Comparison of ENCODE assay signal across 8 mouse cellular contexts in genomic region chrX:135652173-135652772, GRCm38 (mm10). TPM values are rescaled to one million over a fixed set of nuclear protein-coding genes. Genes with fewer than 3 reads are reported as not detected.
DNase-seq lines count a peak whose midpoint lies in the region; ATAC-seq and TF ChIP-seq lines count a peak whose summit lies in the region.
"Had no signal": no experiment of that assay in that cellular context is flagged by ENCODE, and none has a peak within 500 bp of the region (broad histone marks: within the 10 kb centered on the region; RNA-seq: fewer than 3 reads in every experiment).

No protein-coding gene starts in this region.

- no peaks in the 10 kb centered on the region for H3K27me3 ChIP-seq in liver, embryonic 14.5 days (ENCODE audit: control insufficient read depth, insufficient read depth, low read length)

- H3K9me3 ChIP-seq in liver, embryonic 14.5 days (ENCODE audit: control insufficient read depth, low read length): no peaks in the 10 kb centered on the region

- no peaks in the 10 kb centered on the region for H3K36me3 ChIP-seq in liver, embryonic 14.5 days (replicated peaks; ENCODE audit: control insufficient read depth, insufficient read depth, low read depth)

- 43% methylated on average over 9 of the region's 9 CpGs for WGBS in liver, embryonic 14.5 days (ENCODE audit: insufficient replicate concordance)

- peak; percentile 46 for DNase-seq in layer of hippocampus, adult 11-12 months (ENCODE audit: low spot score)
- DNase-seq in layer of hippocampus, postnatal 25 days (ENCODE audit: extremely low spot score in 1 of 2, low spot score in 1 of 2): no peak
- peak; percentile 12 for DNase-seq in MEL-GATA-1-ER (ENCODE audit: extremely low read depth, low read depth)
- peak; percentile 70 for DNase-seq in brain, embryonic 14.5 days (ENCODE audit: low read depth)
- DNase-seq in liver, embryonic 14.5 days (ENCODE audit: low read depth in 3 of 3, low spot score in 3 of 3): no peak
- peak; percentile 4 for DNase-seq in thymus, postnatal 25 days

- H3K4me1 ChIP-seq in liver, embryonic 14.5 days (replicated peaks; ENCODE audit: control insufficient read depth in 2 of 2, insufficient read depth in 2 of 2, low read length in 1 of 2): no peaks in the 10 kb centered on the region

- no peak overlapping the region for H3K9ac ChIP-seq in liver, embryonic 14.5 days (replicated peaks)

- no peak for TF ChIP-seq POLR2A in brain, embryonic 14.5 days (IDR thresholded peaks at IDR 0.05; ENCODE audit: borderline replicate concordance, extremely low read depth, insufficient read depth, insufficient read length, poor library complexity, severe bottlenecking)

- TF ChIP-seq EP300 in liver, embryonic 14.5 days (IDR thresholded peaks at IDR 0.05; ENCODE audit: low read depth): no peak

- ATAC-seq in granulocyte monocyte progenitor cell, adult 5-6 weeks (replicated peaks; ENCODE audit: poor library complexity, severe bottlenecking): peak; percentile 48
- ATAC-seq in liver, embryonic 14.5 days (ENCODE audit: insufficient read depth): no peak

- H3K4me2 ChIP-seq in liver, embryonic 14.5 days (ENCODE audit: low read depth): no peak overlapping the region

- H3K4me3 ChIP-seq in liver, embryonic 14.5 days (ENCODE audit: insufficient read depth in 1 of 2, low read depth in 2 of 2, low read length in 2 of 2): no peak overlapping the region

- no peak for TF ChIP-seq CTCF in brain, embryonic 14.5 days (IDR thresholded peaks at IDR 0.05; ENCODE audit: borderline replicate concordance, extremely low read depth, insufficient read depth, insufficient read length)
- peak; percentile 28; the same call in 1 of the 2 replicates for TF ChIP-seq CTCF in liver, embryonic 14.5 days (IDR thresholded peaks at IDR 0.05; ENCODE audit: low read depth)

- H3K27ac ChIP-seq in liver, embryonic 14.5 days: no peak overlapping the region
- H3K27ac ChIP-seq: macrophage had no signal

RNA-seq across cellular contexts. Expression of gene Prame, which starts 24.8 kb away (rescaled TPM):
- total RNA-seq in layer of hippocampus, postnatal 25 days (2021): not detected
- not detected in 2 replicates for polyA plus RNA-seq in brain, embryonic 14.5 days (2012; rRNA removed)
- total RNA-seq in granulocyte monocyte progenitor cell, adult 5-6 weeks (2014; fragmentation: Nextera tagmentation): 0.53 TPM in 1 of 2 replicates, not detected in the other
- not detected in 2 replicates for total RNA-seq in granulocyte monocyte progenitor cell, adult 5-6 weeks (2017)
- polyA plus RNA-seq in liver, embryonic 14.5 days (2012; rRNA removed): not detected in 2 replicates
- polyA plus RNA-seq in liver, embryonic 14.5 days (2014; fragmentation: Nextera tagmentation; extraction: Ambion mirVana): not detected in 2 replicates
- polyA plus RNA-seq: macrophage had no signal

RNA-seq across cellular contexts. Expression of gene Tcp11x2, which starts 41.3 kb away (rescaled TPM):
- total RNA-seq in layer of hippocampus, postnatal 25 days (2021): not detected
- polyA plus RNA-seq in brain, embryonic 14.5 days (2012; rRNA removed): not detected in 2 replicates
- not detected in 2 replicates for total RNA-seq in granulocyte monocyte progenitor cell, adult 5-6 weeks (2014; fragmentation: Nextera tagmentation)
- total RNA-seq in granulocyte monocyte progenitor cell, adult 5-6 weeks (2017): not detected in 2 replicates
- not detected in 2 replicates for polyA plus RNA-seq in liver, embryonic 14.5 days (2012; rRNA removed)
- not detected in 2 replicates for polyA plus RNA-seq in liver, embryonic 14.5 days (2014; fragmentation: Nextera tagmentation; extraction: Ambion mirVana)
- polyA plus RNA-seq: macrophage had no signal

RNA-seq across cellular contexts. Expression of gene Nxf7, which starts 53.7 kb away (rescaled TPM):
- total RNA-seq in layer of hippocampus, postnatal 25 days (2021): not detected
- polyA plus RNA-seq in brain, embryonic 14.5 days (2012; rRNA removed): 0.15 TPM in 1 of 2 replicates, not detected in the other
- 4.4 TPM in 1 of 2 replicates, not detected in the other for total RNA-seq in granulocyte monocyte progenitor cell, adult 5-6 weeks (2014; fragmentation: Nextera tagmentation)
- total RNA-seq in granulocyte monocyte progenitor cell, adult 5-6 weeks (2017): not detected in 2 replicates
- polyA plus RNA-seq in liver, embryonic 14.5 days (2012; rRNA removed): 0.12 and 0.18 TPM in 2 replicates
- polyA plus RNA-seq in liver, embryonic 14.5 days (2014; fragmentation: Nextera tagmentation; extraction: Ambion mirVana): not detected in 2 replicates
- polyA plus RNA-seq: macrophage had no signal

Comparison
In these comparisons a context has a peak if more than half of its experiments do, and no peak if none do; other contexts are left out.
1. DNase-seq: peak in layer of hippocampus, adult 11-12 months (single experiment), MEL-GATA-1-ER (single experiment), brain, embryonic 14.5 days (single experiment) and thymus, postnatal 25 days (single experiment); none in layer of hippocampus, postnatal 25 days (0 of 2) and liver, embryonic 14.5 days (0 of 3).